In genomic region chr8:84975434-84975833, GRCm38 (mm10) we compare ENCODE assay signal across 7 mouse cellular contexts. TPM values are rescaled to one million over a fixed set of nuclear protein-coding genes. Genes with fewer than 3 reads are reported as not detected.
DNase-seq lines count a peak whose midpoint lies in the region; ATAC-seq and TF ChIP-seq lines count a peak whose summit lies in the region.

No protein-coding gene starts in this region.

- peaks cover 4 to 22% of the 10 kb centered on the region in 2 experiments; a peak in 3 of 4 replicates for H3K4me1 ChIP-seq in CH12.LX (ENCODE audit: control insufficient read depth in 1 of 2, insufficient read depth in 2 of 2)
- peaks cover 71% of the 10 kb centered on the region for H3K4me1 ChIP-seq in embryonic facial prominence, embryonic 13.5 days

- peak overlapping the region; percentile 92 for H3K27ac ChIP-seq in CH12.LX (ENCODE audit: insufficient read depth, low read depth)
- peak overlapping the region; percentile 78; the same call in 1 of the 2 replicates for H3K27ac ChIP-seq in embryonic facial prominence, embryonic 13.5 days
- H3K27ac ChIP-seq in macrophage = peak overlapping the region; percentile 40; the same call in 1 of the 2 replicates

- dilution Hi-C loops in CH12.LX (cut with MboI; ENCODE audit: extremely low pct_ligation_motif_present, extremely low pct_unique_long_range_greater_than_20kb, low sequenced_read_pairs) = no loop called here

- TF ChIP-seq RAD21 in CH12.LX (IDR thresholded peaks at IDR 0.05; ENCODE audit: low read depth, low read length) = peak; percentile 91

- H3K9ac ChIP-seq in CH12.LX (ENCODE audit: insufficient read depth, low read depth) = peak overlapping the region; percentile 88
- H3K9ac ChIP-seq in embryonic facial prominence, embryonic 13.5 days = 0 out of 2 replicates have a peak overlapping the region, but pooled peaks have one; percentile 77

- in situ Hi-C loops in CH12.LX (cut with MboI; ENCODE audit: low pct_ligation_motif_present, low pct_unique_long_range_greater_than_20kb, low sequenced_read_pairs) = no loop called here

- peak overlapping the region; percentile 98 for H3K4me2 ChIP-seq in CH12.LX (ENCODE audit: insufficient read depth, low read depth, poor library complexity, severe bottlenecking)
- peak overlapping the region; percentile 100 for H3K4me2 ChIP-seq in embryonic facial prominence, embryonic 13.5 days

- H3K27me3 ChIP-seq in CH12.LX (replicated peaks) = no peaks in the 10 kb centered on the region
- H3K27me3 ChIP-seq in embryonic facial prominence, embryonic 13.5 days = peaks cover 32% of the 10 kb centered on the region

- TF ChIP-seq EP300 in CH12.LX (IDR thresholded peaks at IDR 0.05; ENCODE audit: low read length) = no peak

- peak; percentile 17; the same call in 1 of the 2 replicates for TF ChIP-seq POLR2A in CH12.LX (IDR thresholded peaks at IDR 0.05; ENCODE audit: low read depth, low read length)

- intact Hi-C loops in heart, postnatal 36 days (cut with DNase I) = loop anchor here (1.0 to 5.0 kb wide), 3 partner anchors 15 to 313 kb away; partner anchors contain the start of genes Asna1, Hook2, Ier2 and Trir

- no peaks in the 10 kb centered on the region for H3K9me3 ChIP-seq in CH12.LX (replicated peaks; ENCODE audit: low read length)
- no peaks in the 10 kb centered on the region for H3K9me3 ChIP-seq in embryonic facial prominence, embryonic 13.5 days

- ATAC-seq in embryonic facial prominence, embryonic 13.5 days (ENCODE audit: insufficient number of reproducible peaks, insufficient read depth, low FRiP score, low TSS enrichment, low read depth) = no peak

- H3K36me3 ChIP-seq in CH12.LX (replicated peaks in 1 of 2; ENCODE audit: control insufficient read depth in 1 of 2, insufficient read depth in 1 of 2, low read length in 1 of 2) = peaks cover 25 to 37% of the 10 kb centered on the region in 2 experiments
- peaks cover 38% of the 10 kb centered on the region for H3K36me3 ChIP-seq in embryonic facial prominence, embryonic 13.5 days
- H3K36me3 ChIP-seq in macrophage (ENCODE audit: inconsistent target) = peaks cover 26% of the 10 kb centered on the region

- 33% methylated on average over 7 of the region's 7 CpGs for WGBS in embryonic facial prominence, embryonic 13.5 days
- 35% methylated on average over 7 of the region's 7 CpGs for WGBS in macrophage (ENCODE audit: missing documents)

- TF ChIP-seq CTCF in CH12.LX (conservative IDR thresholded peaks at IDR 0.05 in 1 of 2, IDR thresholded peaks at IDR 0.05 in 1 of 2; ENCODE audit: low read depth in 2 of 2, low read length in 2 of 2) = peak; percentile 91 to 96

- H3K4me3 ChIP-seq in CH12.LX (replicated peaks in 1 of 3; ENCODE audit: low read depth in 2 of 3, low read length in 2 of 3, poor library complexity in 1 of 3) = peak overlapping the region; percentile 82 to 94 (median 92)
- H3K4me3 ChIP-seq in embryonic facial prominence, embryonic 13.5 days = peak overlapping the region; percentile 60; the same call in 1 of the 2 replicates
- no peak overlapping the region for H3K4me3 ChIP-seq in macrophage (ENCODE audit: inconsistent target)

- DNase-seq in CH12.LX (ENCODE audit: extremely low read depth) = peak; percentile 83
- peak; percentile 81 for DNase-seq in R1 (ENCODE audit: low read depth, low spot score)
- peak; percentile 76 to 77 for DNase-seq in heart, postnatal 36 days
- peak; percentile 55 to 68 for DNase-seq in layer of hippocampus, postnatal 36 days
- DNase-seq in spleen, postnatal 36 days (ENCODE audit: low spot score in 2 of 2) = peak; percentile 77 to 82

- H3K79me2 ChIP-seq in CH12.LX (replicated peaks; ENCODE audit: control insufficient read depth, extremely low read depth, insufficient read depth, poor library complexity, severe bottlenecking) (peaks cover 24% of the 10 kb centered on the region), macrophage (ENCODE audit: inconsistent target) (peaks cover 24% of the 10 kb centered on the region)

TF ChIP-seq in CH12.LX, 34 proteins besides CTCF, POLR2A, EP300 and RAD21 (continues in another document):
- TF ChIP-seq MAX (IDR thresholded peaks at IDR 0.05; ENCODE audit: low read length) (no peak), USF1 (IDR thresholded peaks at IDR 0.05; ENCODE audit: low read depth, low read length) (no peak), ZMIZ1 (IDR thresholded peaks at IDR 0.05; ENCODE audit: low read depth, low read length) (no peak), USF2 (conservative IDR thresholded peaks at IDR 0.05; ENCODE audit: low read depth, low read length) (no peak), ZC3H11A (IDR thresholded peaks at IDR 0.05; ENCODE audit: low read depth, low read length) (peak; percentile 94), CHD1 (IDR thresholded peaks at IDR 0.05; ENCODE audit: low read depth, low read length) (no peak; the same call in 1 of the 2 replicates), IRF4 (IDR thresholded peaks at IDR 0.05; ENCODE audit: low read depth, low read length) (peak; percentile 74), GABPA (IDR thresholded peaks at IDR 0.05; ENCODE audit: insufficient replicate concordance, low read depth, low read length) (no peak), MAFK (IDR thresholded peaks at IDR 0.05; ENCODE audit: insufficient replicate concordance, low read length) (no peak), ZKSCAN1 (IDR thresholded peaks at IDR 0.05; ENCODE audit: borderline replicate concordance, low read depth, low read length) (no peak), SMC3 (IDR thresholded peaks at IDR 0.05; ENCODE audit: low read depth, low read length) (peak; percentile 97), ELF1 (IDR thresholded peaks at IDR 0.05; ENCODE audit: low read depth, low read length) (peak; percentile 48; the same call in 1 of the 2 replicates)

RNA-seq across cellular contexts. Expression of gene Junb, which starts 3.1 kb away (rescaled TPM):
- total RNA-seq in CH12.LX (2012; rRNA removed) (226 and 342 TPM in 2 replicates), CH12.LX (2014; rRNA removed) (175 and 217 TPM in 2 replicates)
- polyA plus RNA-seq in CH12.LX (2012; ENCODE audit: insufficient read length, low read depth) (63.4 and 66.4 TPM in 2 replicates), macrophage (2018) (26.1 to 86.4 TPM (median 61.3 TPM) in 3 replicates)
- polyA plus RNA-seq in embryonic facial prominence, embryonic 13.5 days (2015; fragmentation: Nextera tagmentation; extraction: Ambion mirVana) = 10.4 and 11.2 TPM in 2 replicates
- total RNA-seq in heart, postnatal 36 days (2021) = 10 to 100 TPM; 14.9 to 26.9 TPM
- 10 to 100 TPM; 59.9 to 73.6 TPM for total RNA-seq in layer of hippocampus, postnatal 36 days (2021)
- total RNA-seq in macrophage (2018; cell fraction: chromatin; rRNA removed) = 100 to 1,000 TPM in 24 of 26 experiments, 10 to 100 TPM in 2; 60.1 to 756 (median 302) TPM
- total RNA-seq in macrophage (2018; cell fraction: cytosol; rRNA removed) = 1,000 to 10,000 TPM in 5 of 26 experiments, 100 to 1,000 TPM in 19, 10 to 100 TPM in 2; 75.1 to 1,747 (median 592) TPM
- total RNA-seq in macrophage (2018; cell fraction: nucleus; rRNA removed) = 1,000 to 10,000 TPM in 7 of 26 experiments, 100 to 1,000 TPM in 18, 10 to 100 TPM in 1; 66.0 to 1,515 (median 743) TPM

RNA-seq across cellular contexts. Expression of gene Rnaseh2a, which starts 5.9 kb away (rescaled TPM):
- 104 and 115 TPM in 2 replicates for total RNA-seq in CH12.LX (2012; rRNA removed)
- total RNA-seq in CH12.LX (2014; rRNA removed) = 71.6 and 76.2 TPM in 2 replicates
- 83.1 and 88.1 TPM in 2 replicates for polyA plus RNA-seq in CH12.LX (2012; ENCODE audit: insufficient read length, low read depth)
- 93.2 and 94.5 TPM in 2 replicates for polyA plus RNA-seq in embryonic facial prominence, embryonic 13.5 days (2015; fragmentation: Nextera tagmentation; extraction: Ambion mirVana)
- 10 to 100 TPM; 48.6 to 56.7 TPM for total RNA-seq in heart, postnatal 36 days (2021)
- total RNA-seq in layer of hippocampus, postnatal 36 days (2021) = 10 to 100 TPM; 35.3 to 36.8 TPM
- total RNA-seq in macrophage (2018; cell fraction: chromatin; rRNA removed) = 10 to 100 TPM in 19 of 26 experiments, 1 to 10 TPM in 7; 3.0 to 44.7 (median 19.1) TPM
- 10 to 100 TPM; 26.6 to 53.3 (median 36.5) TPM for total RNA-seq in macrophage (2018; cell fraction: cytosol; rRNA removed)
- 10 to 100 TPM in 24 of 26 experiments, 1 to 10 TPM in 2; 8.9 to 49.5 (median 24.1) TPM for total RNA-seq in macrophage (2018; cell fraction: nucleus; rRNA removed)
- polyA plus RNA-seq in macrophage (2018) = 15.9 to 39.3 TPM (median 26.2 TPM) in 3 replicates

RNA-seq across cellular contexts. Expression of gene Prdx2, which starts 6.0 kb away (rescaled TPM):
- 218 and 231 TPM in 2 replicates for total RNA-seq in CH12.LX (2012; rRNA removed)
- 231 and 232 TPM in 2 replicates for total RNA-seq in CH12.LX (2014; rRNA removed)
- 158 and 159 TPM in 2 replicates for polyA plus RNA-seq in CH12.LX (2012; ENCODE audit: insufficient read length, low read depth)
- polyA plus RNA-seq in embryonic facial prominence, embryonic 13.5 days (2015; fragmentation: Nextera tagmentation; extraction: Ambion mirVana) = 888 and 1,010 TPM in 2 replicates
- 100 to 1,000 TPM; 633 to 676 TPM for total RNA-seq in heart, postnatal 36 days (2021)
- total RNA-seq in layer of hippocampus, postnatal 36 days (2021) = 100 to 1,000 TPM; 338 to 356 TPM
- total RNA-seq in macrophage (2018; cell fraction: chromatin; rRNA removed) = 10 to 100 TPM in 17 of 26 experiments, 1 to 10 TPM in 9; 2.5 to 77.4 (median 20.3) TPM
- total RNA-seq in macrophage (2018; cell fraction: cytosol; rRNA removed) = 100 to 1,000 TPM; 154 to 304 (median 217) TPM
- 100 to 1,000 TPM in 6 of 26 experiments, 10 to 100 TPM in 20; 17.7 to 152 (median 72.0) TPM for total RNA-seq in macrophage (2018; cell fraction: nucleus; rRNA removed)
- polyA plus RNA-seq in macrophage (2018) = 77.7 to 148 TPM (median 146 TPM) in 3 replicates

RNA-seq across cellular contexts. Expression of gene Gm49661, which starts 6.2 kb away (rescaled TPM):
- total RNA-seq in CH12.LX (2012; rRNA removed) = 1.8 and 3.1 TPM in 2 replicates
- total RNA-seq in CH12.LX (2014; rRNA removed) = not detected in 2 replicates
- not detected in 2 replicates for polyA plus RNA-seq in CH12.LX (2012; ENCODE audit: insufficient read length, low read depth)
- not detected in 2 replicates for polyA plus RNA-seq in embryonic facial prominence, embryonic 13.5 days (2015; fragmentation: Nextera tagmentation; extraction: Ambion mirVana)
- 1 to 10 TPM in 1 of 2 experiments, not detected in 1; 1.0 TPM for total RNA-seq in heart, postnatal 36 days (2021)
- not detected for total RNA-seq in layer of hippocampus, postnatal 36 days (2021)
- not detected for total RNA-seq in macrophage (2018; cell fraction: chromatin; rRNA removed)
- not detected for total RNA-seq in macrophage (2018; cell fraction: cytosol; rRNA removed)
- total RNA-seq in macrophage (2018; cell fraction: nucleus; rRNA removed) = not detected
- not detected in 3 replicates for polyA plus RNA-seq in macrophage (2018)

RNA-seq across cellular contexts. Expression of gene Hook2, which starts 15.0 kb away (rescaled TPM):
- total RNA-seq in CH12.LX (2012; rRNA removed) = 17.6 and 24.7 TPM in 2 replicates
- total RNA-seq in CH12.LX (2014; rRNA removed) = 7.1 TPM in 2 replicates
- polyA plus RNA-seq in CH12.LX (2012; ENCODE audit: insufficient read length, low read depth) = 9.8 and 11.7 TPM in 2 replicates
- 23.2 and 24.7 TPM in 2 replicates for polyA plus RNA-seq in embryonic facial prominence, embryonic 13.5 days (2015; fragmentation: Nextera tagmentation; extraction: Ambion mirVana)
- 1 to 10 TPM; 2.7 to 2.9 TPM for total RNA-seq in heart, postnatal 36 days (2021)
- total RNA-seq in layer of hippocampus, postnatal 36 days (2021) = 1 to 10 TPM; 7.8 to 9.7 TPM
- total RNA-seq in macrophage (2018; cell fraction: chromatin; rRNA removed) = 10 to 100 TPM; 31.8 to 96.7 (median 63.1) TPM
- total RNA-seq in macrophage (2018; cell fraction: cytosol; rRNA removed) = 10 to 100 TPM in 9 of 26 experiments, 1 to 10 TPM in 17; 6.0 to 14.1 (median 8.5) TPM
- total RNA-seq in macrophage (2018; cell fraction: nucleus; rRNA removed) = 10 to 100 TPM in 25 of 26 experiments, 1 to 10 TPM in 1; 9.9 to 41.4 (median 24.7) TPM
- 4.9 to 10.9 TPM (median 6.1 TPM) in 3 replicates for polyA plus RNA-seq in macrophage (2018)

Comparison
In these comparisons a context has a peak if more than half of its experiments do, and no peak if none do; other contexts are left out.
1. H3K27ac ChIP-seq: peak in every context shown above with its lines; median percentile 92 in CH12.LX; 78 in embryonic facial prominence, embryonic 13.5 days; 40 in macrophage.